Mouse (Mus musculus): ENCODE results near the gene Rarg. TPM values are rescaled to one million over a fixed set of nuclear protein-coding genes. Genes with fewer than 3 reads are reported as not detected.

The Rarg gene
- polyA plus RNA-seq, 1 experiment from 2014 or later: 118 TPM

GRCm38 (mm10) chr15:102280623-102281022 lies 23.3 kb upstream of the Rarg start:
- Histone ChIP-seq H3K36me3 (ENCODE audit: control insufficient read depth, insufficient read depth, low read length) (peaks cover 13% of the 10 kb centered on the region), H3K4me1 (ENCODE audit: control insufficient read depth, insufficient read depth, low read length) (peaks cover 7% of the 10 kb centered on the region), H3K9me3 (ENCODE audit: control insufficient read depth, low read length) (no peaks in the 10 kb centered on the region), H3K9ac (ENCODE audit: low read length) (no peak overlapping the region), H3K27ac (replicated peaks; ENCODE audit: low read depth, low read length) (no peak overlapping the region), H3K27me3 (ENCODE audit: control insufficient read depth, insufficient read depth, low read length) (no peaks in the 10 kb centered on the region), H3K4me2 (ENCODE audit: low read depth, severe bottlenecking) (peak overlapping the region; percentile 73), H3K4me3 (ENCODE audit: low read depth, low read length) (peak overlapping the region; percentile 94; the same call in 1 of the 2 replicates)
- no peak for ATAC-seq (ENCODE audit: insufficient number of reproducible peaks, low FRiP score, low TSS enrichment, low read depth)
- DNase-seq (ENCODE audit: low spot score): no peak
- WGBS: 95% methylated on average over 19 of the region's 19 CpGs

- WGBS: 25% methylated on average over 13 of the region's 13 CpGs
- DNase-seq (ENCODE audit: low spot score) (no peak), ATAC-seq (ENCODE audit: insufficient number of reproducible peaks, low FRiP score, low TSS enrichment, low read depth) (0 out of 2 replicates have a peak, but pooled peaks have one; percentile 7)
- Histone ChIP-seq H3K27me3 (ENCODE audit: control insufficient read depth, insufficient read depth, low read length) (no peaks in the 10 kb centered on the region), H3K27ac (replicated peaks; ENCODE audit: low read depth, low read length) (peak overlapping the region; percentile 80; the same call in 1 of the 2 replicates), H3K36me3 (ENCODE audit: control insufficient read depth, insufficient read depth, low read length) (peaks cover 13% of the 10 kb centered on the region), H3K4me3 (ENCODE audit: low read depth, low read length) (peak overlapping the region; percentile 94), H3K9me3 (ENCODE audit: control insufficient read depth, low read length) (no peaks in the 10 kb centered on the region), H3K4me2 (ENCODE audit: low read depth, severe bottlenecking) (peak overlapping the region; percentile 73), H3K4me1 (ENCODE audit: control insufficient read depth, insufficient read depth, low read length) (peaks cover 7% of the 10 kb centered on the region), H3K9ac (ENCODE audit: low read length) (peak overlapping the region; percentile 78)
Observed at GRCm38 (mm10) chr15:102279783-102280520, 22.6 kb upstream of the Rarg start.

- peak; percentile 91 for ATAC-seq (ENCODE audit: insufficient number of reproducible peaks, low FRiP score, low TSS enrichment, low read depth)
- peaks cover 13% of the 10 kb centered on the region for H3K36me3 ChIP-seq (ENCODE audit: control insufficient read depth, insufficient read depth, low read length)
- H3K4me2 ChIP-seq (ENCODE audit: low read depth, severe bottlenecking): peak within 1 kb of the TSS; percentile 73
- peak within 1 kb of the TSS; percentile 94 for H3K4me3 ChIP-seq (ENCODE audit: low read depth, low read length)
- H3K27ac ChIP-seq (replicated peaks; ENCODE audit: low read depth, low read length): peak within 1 kb of the TSS; percentile 80
- H3K9me3 ChIP-seq (ENCODE audit: control insufficient read depth, low read length): no peaks in the 10 kb centered on the region
- no peaks in the 10 kb centered on the region for H3K27me3 ChIP-seq (ENCODE audit: control insufficient read depth, insufficient read depth, low read length)
- H3K9ac ChIP-seq (ENCODE audit: low read length): peak within 1 kb of the TSS; percentile 78
- under 1% methylated on average over 65 of the region's 65 CpGs for WGBS
- H3K4me1 ChIP-seq (ENCODE audit: control insufficient read depth, insufficient read depth, low read length): peaks cover 7% of the 10 kb centered on the region
- peak; percentile 92 for DNase-seq (ENCODE audit: low spot score)
Observed at GRCm38 (mm10) chr15:102279092-102279782, 21.9 kb upstream of the Rarg start, which contains the start of gene Mfsd5. Mfsd5 (plus strand) TSS chr15:102279454.

GRCm38 (mm10) chr15:102278726-102279091 lies 21.4 kb upstream of the Rarg start:
- WGBS: 40% methylated on average over 7 of the region's 7 CpGs
- DNase-seq (ENCODE audit: low spot score): no peak
- H3K36me3 ChIP-seq (ENCODE audit: control insufficient read depth, insufficient read depth, low read length): peaks cover 13% of the 10 kb centered on the region
- no peak for ATAC-seq (ENCODE audit: insufficient number of reproducible peaks, low FRiP score, low TSS enrichment, low read depth)
- peak overlapping the region; percentile 80; the same call in 1 of the 2 replicates for H3K27ac ChIP-seq (replicated peaks; ENCODE audit: low read depth, low read length)
- H3K9me3 ChIP-seq (ENCODE audit: control insufficient read depth, low read length): no peaks in the 10 kb centered on the region
- H3K9ac ChIP-seq (ENCODE audit: low read length): peak overlapping the region; percentile 78; the same call in 1 of the 2 replicates
- peaks cover 7% of the 10 kb centered on the region for H3K4me1 ChIP-seq (ENCODE audit: control insufficient read depth, insufficient read depth, low read length)
- no peaks in the 10 kb centered on the region for H3K27me3 ChIP-seq (ENCODE audit: control insufficient read depth, insufficient read depth, low read length)
- peak overlapping the region; percentile 73 for H3K4me2 ChIP-seq (ENCODE audit: low read depth, severe bottlenecking)
- peak overlapping the region; percentile 94 for H3K4me3 ChIP-seq (ENCODE audit: low read depth, low read length)

- Histone ChIP-seq H3K4me2 (ENCODE audit: low read depth, severe bottlenecking) (no peak overlapping the region), H3K9ac (ENCODE audit: low read length) (no peak overlapping the region), H3K27ac (replicated peaks; ENCODE audit: low read depth, low read length) (no peak overlapping the region), H3K9me3 (ENCODE audit: control insufficient read depth, low read length) (no peaks in the 10 kb centered on the region), H3K36me3 (ENCODE audit: control insufficient read depth, insufficient read depth, low read length) (no peaks in the 10 kb centered on the region), H3K4me3 (ENCODE audit: low read depth, low read length) (no peak overlapping the region), H3K4me1 (ENCODE audit: control insufficient read depth, insufficient read depth, low read length) (peaks cover 18% of the 10 kb centered on the region), H3K27me3 (ENCODE audit: control insufficient read depth, insufficient read depth, low read length) (no peaks in the 10 kb centered on the region)
- DNase-seq (ENCODE audit: low spot score) (no peak), ATAC-seq (ENCODE audit: insufficient number of reproducible peaks, low FRiP score, low TSS enrichment, low read depth) (no peak)
- WGBS: 76% methylated on average over 6 of the region's 6 CpGs
Observed at GRCm38 (mm10) chr15:102273982-102274716, 16.8 kb upstream of the Rarg start.

GRCm38 (mm10) chr15:102271441-102271840 lies 14.1 kb upstream of the Rarg start:
- H3K27me3 ChIP-seq (ENCODE audit: control insufficient read depth, insufficient read depth, low read length): no peaks in the 10 kb centered on the region
- H3K36me3 ChIP-seq (ENCODE audit: control insufficient read depth, insufficient read depth, low read length): no peaks in the 10 kb centered on the region
- peak overlapping the region; percentile 47 for H3K4me2 ChIP-seq (ENCODE audit: low read depth, severe bottlenecking)
- H3K9me3 ChIP-seq (ENCODE audit: control insufficient read depth, low read length): no peaks in the 10 kb centered on the region
- ATAC-seq (ENCODE audit: insufficient number of reproducible peaks, low FRiP score, low TSS enrichment, low read depth) (no peak), DNase-seq (ENCODE audit: low spot score) (no peak)
- peaks cover 18% of the 10 kb centered on the region for H3K4me1 ChIP-seq (ENCODE audit: control insufficient read depth, insufficient read depth, low read length)
- no peak overlapping the region for H3K4me3 ChIP-seq (ENCODE audit: low read depth, low read length)
- H3K27ac ChIP-seq (replicated peaks; ENCODE audit: low read depth, low read length): no peak overlapping the region
- no peak overlapping the region; the same call in 1 of the 2 replicates for H3K9ac ChIP-seq (ENCODE audit: low read length)
- 43% methylated on average over 3 of the region's 3 CpGs for WGBS

GRCm38 (mm10) chr15:102270274-102270960 lies 13.1 kb upstream of the Rarg start, which contains the start of gene Gm9918:
Gm9918 (plus strand) TSS chr15:102270563.
- Histone ChIP-seq H3K9ac (ENCODE audit: low read length) (peak within 1 kb of the TSS; percentile 46), H3K4me3 (ENCODE audit: low read depth, low read length) (peak within 1 kb of the TSS; percentile 22), H3K4me1 (ENCODE audit: control insufficient read depth, insufficient read depth, low read length) (peaks cover 18% of the 10 kb centered on the region), H3K36me3 (ENCODE audit: control insufficient read depth, insufficient read depth, low read length) (no peaks in the 10 kb centered on the region), H3K27ac (replicated peaks; ENCODE audit: low read depth, low read length) (no peak within 1 kb of the TSS), H3K9me3 (ENCODE audit: control insufficient read depth, low read length) (no peaks in the 10 kb centered on the region), H3K4me2 (ENCODE audit: low read depth, severe bottlenecking) (peak within 1 kb of the TSS; percentile 47), H3K27me3 (ENCODE audit: control insufficient read depth, insufficient read depth, low read length) (no peaks in the 10 kb centered on the region)
- DNase-seq (ENCODE audit: low spot score): peak; percentile 39
- 10% methylated on average over 21 of the region's 21 CpGs for WGBS
- ATAC-seq (ENCODE audit: insufficient number of reproducible peaks, low FRiP score, low TSS enrichment, low read depth): peak; percentile 62; the same call in 1 of the 2 replicates

Measured in limb, embryonic 11.5 days (tissue).